Mouse (Mus musculus) CH12.LX (cell line): ENCODE measurements around the gene Spaca7.

ENCODE experiments used
- CTCF ChIP-seq, 2 experiments: IDR thresholded peaks in 1 of 2; conservative IDR thresholded peaks in 1 of 2; 2 replicates each; pipeline ENCODE4 v1.5.1; 2011 to 2012; ENCODE audit warnings: low read depth in 2 of 2, low read length in 2 of 2, improper control_type of control experiment in 1 of 2, inconsistent platforms in 1 of 2, mild to moderate bottlenecking in 1 of 2, moderate library complexity in 1 of 2
- ELF1 ChIP-seq: IDR thresholded peaks from 2 replicates; pipeline ENCODE4 v1.6.1; 2014; ENCODE audit warnings: low read depth, mild to moderate bottlenecking, inconsistent platforms, low read length, improper control_type of control experiment
- GABPA ChIP-seq: IDR thresholded peaks from 2 replicates; pipeline ENCODE4 v1.6.1; 2012; ENCODE audit warnings: low read depth, low read length, improper control_type of control experiment, inconsistent platforms; ENCODE audit not compliant: insufficient replicate concordance
- MAFK ChIP-seq: IDR thresholded peaks from 2 replicates; pipeline ENCODE4 v1.6.1; 2011; ENCODE audit warnings: low read length, improper control_type of control experiment; ENCODE audit not compliant: insufficient replicate concordance
- MAX ChIP-seq: IDR thresholded peaks from 2 replicates; pipeline ENCODE4 v1.6.1; 2011; ENCODE audit warnings: low read length, improper control_type of control experiment
- MYC ChIP-seq: IDR thresholded peaks from 2 replicates; pipeline ENCODE4 v1.6.1; 2011; ENCODE audit warnings: low read depth, mild to moderate bottlenecking, improper control_type of control experiment, low read length
- POLR2A ChIP-seq: IDR thresholded peaks from 2 replicates; pipeline ENCODE4 v1.6.1; 2011; ENCODE audit warnings: low read depth, mild to moderate bottlenecking, improper control_type of control experiment, low read length
- SIN3A ChIP-seq: IDR thresholded peaks from 2 replicates; pipeline ENCODE4 v1.6.1; 2012; ENCODE audit warnings: low read length, improper control_type of control experiment, inconsistent platforms
- TCF12 ChIP-seq: IDR thresholded peaks from 2 replicates; pipeline ENCODE4 v1.6.1; 2014; ENCODE audit warnings: low read depth, mild to moderate bottlenecking, inconsistent platforms, low read length, improper control_type of control experiment
- USF1 ChIP-seq: IDR thresholded peaks from 2 replicates; pipeline ENCODE4 v1.6.1; 2014; ENCODE audit warnings: low read depth, mild to moderate bottlenecking, inconsistent platforms, low read length, improper control_type of control experiment
- ZKSCAN1 ChIP-seq: IDR thresholded peaks from 2 replicates; pipeline ENCODE4 v1.6.1; 2012; ENCODE audit warnings: low read depth, inconsistent platforms, low read length, improper control_type of control experiment, borderline replicate concordance
- ZMIZ1 ChIP-seq: IDR thresholded peaks from 2 replicates; pipeline ENCODE4 v1.6.1; 2012; ENCODE audit warnings: low read depth, mild to moderate bottlenecking, inconsistent platforms, low read length, improper control_type of control experiment

- TF ChIP-seq POLR2A (no peak), CTCF (conservative IDR thresholded peaks at IDR 0.05 in 1 of 2, IDR thresholded peaks at IDR 0.05 in 1 of 2; ENCODE audit: low read depth in 2 of 2, low read length in 2 of 2) (no peak), GABPA (no peak), ZMIZ1 (no peak), TCF12 (no peak), MAFK (no peak), USF1 (no peak), ELF1 (no peak), ZKSCAN1 (no peak), MAX (no peak), SIN3A (no peak), MYC (no peak)
Measured at GRCm38 (mm10) chr8:12648951-12649350, 76.1 kb downstream of the Spaca7 start.
